Mouse (Mus musculus) lung, postnatal 0 days (tissue): ENCODE results near the gene 4933416C03Rik. TPM values are rescaled to one million over a fixed set of nuclear protein-coding genes. Genes with fewer than 3 reads are reported as not detected.

Source experiments
- ATAC-seq: fragments of 200-750 bp; cut with Nextera tagmentation; 2 replicates; pipeline ENCODE4 v1.8.0; 2017; ENCODE audit warnings: moderate library complexity
- DNase-seq: peaks from one replicate; pipeline ENCODE4 v3.0.0-alpha.2; 2016; ENCODE audit warnings: low spot score
- H3K27ac ChIP-seq: fragments of 300-500 bp; sonication (generic); 2 replicates; pipeline ENCODE4 v1.5.1; 2014; ENCODE audit warnings: antibody characterized with exemption, mild to moderate bottlenecking, low read length, mixed read lengths
- H3K27me3 ChIP-seq: fragments of 300-500 bp; sonication (generic); replicated peaks from 2 replicates; pipeline ENCODE4 v1.6.1; 2014; ENCODE audit warnings: low read length, mixed read lengths; ENCODE audit not compliant: insufficient read depth
- H3K36me3 ChIP-seq: fragments of 300-500 bp; sonication (generic); 2 replicates; pipeline ENCODE4 v1.6.1; 2014; ENCODE audit warnings: low read length, mixed read lengths; ENCODE audit not compliant: insufficient read depth
- H3K4me1 ChIP-seq: fragments of 300-500 bp; sonication (generic); 2 replicates; pipeline ENCODE4 v1.6.1; 2014; ENCODE audit warnings: antibody characterized with exemption, low read depth, low read length, mixed read lengths; ENCODE audit not compliant: insufficient read depth
- H3K4me2 ChIP-seq: fragments of 300-500 bp; sonication (generic); replicated peaks from 2 replicates; pipeline ENCODE4 v1.6.1; 2014; ENCODE audit warnings: low read depth, mild to moderate bottlenecking, low read length, moderate library complexity, mixed read lengths
- H3K4me3 ChIP-seq: fragments of 300-500 bp; sonication (generic); 2 replicates; pipeline ENCODE4 v1.5.1; 2014; ENCODE audit warnings: low read depth, low read length
- H3K9ac ChIP-seq: fragments of 300-500 bp; sonication (generic); replicated peaks from 2 replicates; pipeline ENCODE4 v1.6.1; 2014; ENCODE audit warnings: low read depth, mild to moderate bottlenecking
- H3K9me3 ChIP-seq: fragments of 300-500 bp; sonication (generic); 2 replicates; pipeline ENCODE4 v1.6.1; 2016; ENCODE audit warnings: low read length, mixed read lengths
- CTCF ChIP-seq: IDR thresholded peaks from 2 replicates; pipeline ENCODE4 v1.5.1; 2016; ENCODE audit warnings: antibody characterized with exemption, mild to moderate bottlenecking
- EP300 ChIP-seq: IDR thresholded peaks from 2 replicates; pipeline ENCODE4 v1.6.1; 2016; ENCODE audit warnings: antibody characterized with exemption, mild to moderate bottlenecking, control low read depth
- WGBS: fragments of 180-500 bp; shearing (Covaris S2); extraction: QIAGEN DNeasy Blood & Tissue Kit; methylation state at CpG from one replicate; pipeline ENCODE4 v1.1.7; 2014; 5-methylcytosine and 5-hydroxymethylcytosine counted together
- polyA plus RNA-seq: library from polyadenylated mRNA; unstranded; fragments of >200 nt; fragmentation: Nextera tagmentation; extraction: Ambion mirVana; gene quantifications from 2 replicates; pipeline ENCODE4 v1.2.1, GENCODE M21; 2015

The 4933416C03Rik gene
- polyA plus RNA-seq, 1 experiment from 2014 or later, result not detected

DNA sequence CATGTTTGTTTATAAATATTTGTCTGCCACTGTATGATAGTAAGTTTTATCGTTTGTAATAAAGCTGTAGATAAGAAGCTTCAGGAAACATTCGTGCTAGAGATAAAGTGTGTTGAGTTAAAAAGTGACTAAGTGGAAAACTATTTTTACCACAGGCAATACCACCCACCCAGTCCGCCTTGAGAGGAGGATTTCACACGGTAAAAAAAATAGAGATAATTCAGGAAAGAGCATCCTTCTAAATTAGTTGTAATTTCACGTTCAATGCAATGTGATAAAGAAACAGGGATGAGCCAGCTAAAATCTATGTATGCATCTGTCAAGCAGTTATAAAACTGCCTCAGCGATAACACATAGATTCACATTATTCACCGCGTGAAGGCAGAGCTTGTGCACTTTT lies 3.3 kb upstream of the 4933416C03Rik start:
- Histone ChIP-seq H3K4me2 (no peak overlapping the region), H3K9ac (no peak overlapping the region), H3K27me3 (no peaks in the 10 kb centered on the region), H3K27ac (no peak overlapping the region), H3K4me1 (no peaks in the 10 kb centered on the region), H3K36me3 (no peaks in the 10 kb centered on the region), H3K4me3 (no peak overlapping the region), H3K9me3 (no peaks in the 10 kb centered on the region)
- TF ChIP-seq CTCF (no peak), EP300 (no peak)
- no peak for ATAC-seq
- WGBS, result 51% methylated on average over 8 of the region's 8 CpGs
- DNase-seq, result no peak

GRCm38 (mm10) chr10:116115881-116116677 lies 2.4 kb upstream of the 4933416C03Rik start:
- no peak for ATAC-seq
- no peak overlapping the region for H3K27ac ChIP-seq
- H3K27me3 ChIP-seq, result no peaks in the 10 kb centered on the region
- H3K4me3 ChIP-seq, result no peak overlapping the region
- H3K9me3 ChIP-seq, result no peaks in the 10 kb centered on the region
- H3K9ac ChIP-seq, result no peak overlapping the region
- TF ChIP-seq EP300, result no peak
- TF ChIP-seq CTCF, result no peak
- DNase-seq, result no peak
- no peak overlapping the region for H3K4me2 ChIP-seq
- H3K36me3 ChIP-seq, result no peaks in the 10 kb centered on the region
- WGBS, result 51% methylated on average over 4 of the region's 4 CpGs
- H3K4me1 ChIP-seq, result no peaks in the 10 kb centered on the region

DNA sequence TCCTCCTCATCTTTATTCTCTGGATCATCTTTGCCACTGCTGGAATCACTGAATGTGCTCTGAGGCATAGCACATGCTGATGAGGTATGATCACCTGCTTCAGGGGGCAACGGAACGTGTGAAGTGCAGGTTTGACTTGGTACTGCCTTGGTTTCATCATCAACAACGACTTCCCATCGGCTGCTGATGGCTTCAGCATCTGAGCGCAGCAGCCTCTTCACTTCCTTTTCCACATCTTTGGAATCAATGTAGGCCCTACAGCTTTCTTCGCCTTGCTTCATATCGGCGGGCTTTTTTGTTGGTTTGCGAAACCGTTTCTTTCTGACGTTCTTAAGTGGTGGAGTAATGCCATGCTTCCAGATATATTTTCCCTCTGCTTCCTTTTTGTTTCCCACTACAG lies 849 bp downstream of the 4933416C03Rik start:
- no peaks in the 10 kb centered on the region for H3K9me3 ChIP-seq
- no peaks in the 10 kb centered on the region for H3K36me3 ChIP-seq
- H3K4me3 ChIP-seq, result no peak overlapping the region
- WGBS, result 91% methylated on average over 11 of the region's 11 CpGs
- no peak overlapping the region for H3K9ac ChIP-seq
- ATAC-seq, result no peak
- H3K27ac ChIP-seq, result no peak overlapping the region
- no peak overlapping the region for H3K4me2 ChIP-seq
- no peaks in the 10 kb centered on the region for H3K4me1 ChIP-seq
- no peak for DNase-seq
- H3K27me3 ChIP-seq, result no peaks in the 10 kb centered on the region
- no peak for TF ChIP-seq CTCF
- no peak for TF ChIP-seq EP300

- WGBS, result 68% methylated on average over 1 of the region's 1 CpGs
- no peaks in the 10 kb centered on the region for H3K27me3 ChIP-seq
- TF ChIP-seq CTCF, result no peak
- no peak for TF ChIP-seq EP300
Measured at GRCm38 (mm10) chr10:116108730-116109129, 5.0 kb downstream of the 4933416C03Rik start.

DNA sequence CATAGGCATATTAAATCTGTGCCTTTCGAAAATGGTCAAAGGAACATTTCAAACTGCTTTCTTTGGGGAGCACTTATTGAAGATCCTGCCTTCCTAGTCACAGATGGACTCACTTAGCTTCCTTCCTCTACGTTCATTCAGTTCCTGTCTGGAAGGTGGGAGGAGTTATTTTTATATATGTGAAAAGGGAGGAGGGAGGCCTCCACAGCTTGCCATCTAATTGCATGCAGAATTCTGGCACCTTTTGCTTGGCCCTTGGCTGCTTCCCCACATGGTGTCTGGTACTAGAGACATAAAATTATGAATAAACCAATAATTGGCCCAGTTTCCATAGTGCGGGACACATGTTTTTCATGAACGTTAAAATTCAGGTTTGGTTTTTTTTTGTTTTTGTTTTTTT lies 5.5 kb downstream of the 4933416C03Rik start:
- Histone ChIP-seq H3K9me3 (no peaks in the 10 kb centered on the region), H3K4me2 (no peak overlapping the region), H3K4me3 (no peak overlapping the region), H3K4me1 (no peaks in the 10 kb centered on the region), H3K27ac (no peak overlapping the region), H3K27me3 (no peaks in the 10 kb centered on the region), H3K9ac (no peak overlapping the region), H3K36me3 (no peaks in the 10 kb centered on the region)
- ATAC-seq (no peak), DNase-seq (no peak)
- TF ChIP-seq EP300 (no peak), CTCF (no peak)
- WGBS, result 70% methylated on average over 4 of the region's 4 CpGs

More at GRCm38 (mm10) chr10:116108730-116109129, 5.0 kb downstream of the 4933416C03Rik start:
- Histone ChIP-seq H3K4me2 (no peak overlapping the region), H3K27ac (no peak overlapping the region), H3K4me3 (no peak overlapping the region), H3K36me3 (no peaks in the 10 kb centered on the region), H3K4me1 (no peaks in the 10 kb centered on the region), H3K9ac (no peak overlapping the region), H3K9me3 (no peaks in the 10 kb centered on the region)
- ATAC-seq, result no peak
- DNase-seq, result no peak

- Histone ChIP-seq H3K9ac (no peak overlapping the region), H3K9me3 (no peaks in the 10 kb centered on the region), H3K4me3 (no peak overlapping the region), H3K4me2 (no peak overlapping the region), H3K27ac (no peak overlapping the region), H3K4me1 (no peaks in the 10 kb centered on the region), H3K36me3 (no peaks in the 10 kb centered on the region), H3K27me3 (no peaks in the 10 kb centered on the region)
- no peak for ATAC-seq
- no peak for TF ChIP-seq EP300
- no peak for TF ChIP-seq CTCF
- DNase-seq, result no peak
- 82% methylated on average over 7 of the region's 7 CpGs for WGBS
Measured at GRCm38 (mm10) chr10:116098470-116098869, 15.2 kb downstream of the 4933416C03Rik start.
